Mouse (Mus musculus): Measurements from ENCODE around the gene Npas2. TPM values are rescaled to one million over a fixed set of nuclear protein-coding genes. Genes with fewer than 3 reads are reported as not detected.

Gene Npas2
- polyA plus RNA-seq, 1 experiment from 2014 or later = 0.73 TPM

GRCm38 (mm10) chr1:39400173-39400572 lies 206.6 kb downstream of the Npas2 start:
- Histone ChIP-seq H3K36me3 (peaks cover 5% of the 10 kb centered on the region), H3K9ac (no peak overlapping the region), H3K27ac (no peak overlapping the region), H3K4me1 (0 out of 2 replicates have a peak, but pooled peaks cover 3% of the 10 kb centered on the region), H3K27me3 (no peaks in the 10 kb centered on the region), H3K4me2 (no peak overlapping the region), H3K9me3 (peaks cover 6% of the 10 kb centered on the region; the same call in 1 of the 2 replicates), H3K4me3 (no peak overlapping the region)
- WGBS = 92% methylated on average over 3 of the region's 3 CpGs
- no peak for ATAC-seq (ENCODE audit: insufficient number of reproducible peaks, insufficient read depth, low FRiP score, low TSS enrichment, low read depth)

DNA sequence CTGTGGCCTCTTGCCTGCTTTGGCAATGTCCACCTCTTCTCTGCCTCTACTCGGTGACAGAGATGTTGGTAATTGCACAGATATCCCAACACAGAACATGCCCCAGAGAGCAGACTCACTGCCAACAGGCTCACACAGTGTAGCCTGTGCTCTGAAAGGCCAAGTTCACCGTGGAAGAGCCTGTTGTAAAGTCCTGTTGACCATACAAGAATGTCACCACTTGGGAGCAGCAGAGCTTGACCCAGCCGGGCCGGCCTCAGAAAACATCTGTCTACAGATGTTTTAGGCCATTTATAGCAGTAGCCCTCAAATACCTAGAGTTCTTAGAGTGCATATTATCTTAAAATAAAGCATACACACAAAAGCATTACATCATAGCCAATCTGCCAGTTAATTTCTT lies 213.6 kb downstream of the Npas2 start:
- no peak for ATAC-seq (ENCODE audit: insufficient number of reproducible peaks, insufficient read depth, low FRiP score, low TSS enrichment, low read depth)
- no peaks in the 10 kb centered on the region for H3K9me3 ChIP-seq
- no peak overlapping the region for H3K4me3 ChIP-seq
- no peak overlapping the region for H3K4me2 ChIP-seq
- no peaks in the 10 kb centered on the region for H3K27me3 ChIP-seq
- 82% methylated on average over 4 of the region's 4 CpGs for WGBS
- H3K36me3 ChIP-seq = no peaks in the 10 kb centered on the region
- H3K27ac ChIP-seq = no peak overlapping the region
- H3K4me1 ChIP-seq = no peaks in the 10 kb centered on the region
- H3K9ac ChIP-seq = no peak overlapping the region

GRCm38 (mm10) chr1:39408123-39408522 lies 214.6 kb downstream of the Npas2 start:
- H3K27me3 ChIP-seq = no peaks in the 10 kb centered on the region
- no peaks in the 10 kb centered on the region for H3K9me3 ChIP-seq
- no peaks in the 10 kb centered on the region for H3K36me3 ChIP-seq
- no peaks in the 10 kb centered on the region for H3K4me1 ChIP-seq
- no peak overlapping the region for H3K9ac ChIP-seq
- H3K27ac ChIP-seq = no peak overlapping the region
- ATAC-seq (ENCODE audit: insufficient number of reproducible peaks, insufficient read depth, low FRiP score, low TSS enrichment, low read depth) = no peak
- no peak overlapping the region for H3K4me2 ChIP-seq
- WGBS = 88% methylated on average over 6 of the region's 6 CpGs
- H3K4me3 ChIP-seq = no peak overlapping the region

DNA sequence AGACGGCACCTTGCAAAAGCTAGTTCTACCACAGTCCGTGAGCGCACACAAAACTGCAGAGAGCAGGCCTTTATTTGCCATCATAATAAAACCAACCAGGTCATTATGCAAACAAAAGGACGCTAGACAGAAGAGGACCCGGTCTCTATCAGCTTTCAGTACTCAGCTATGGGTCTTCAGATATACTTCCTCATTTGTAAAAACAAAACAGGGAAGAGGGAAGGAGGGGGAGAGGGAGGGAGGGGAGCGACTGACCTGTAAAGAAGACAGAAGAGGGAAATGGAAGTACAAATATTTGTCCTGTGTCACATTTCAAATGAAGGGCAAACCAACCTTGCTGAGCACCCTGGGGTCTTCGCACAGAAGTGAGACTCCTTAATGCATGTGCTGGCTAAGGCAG lies 215.1 kb downstream of the Npas2 start:
- Histone ChIP-seq H3K9me3 (no peaks in the 10 kb centered on the region), H3K4me1 (no peaks in the 10 kb centered on the region), H3K9ac (no peak overlapping the region), H3K4me2 (no peak overlapping the region), H3K36me3 (no peaks in the 10 kb centered on the region), H3K4me3 (no peak overlapping the region), H3K27ac (no peak overlapping the region), H3K27me3 (no peaks in the 10 kb centered on the region)
- 81% methylated on average over 7 of the region's 7 CpGs for WGBS
- no peak for ATAC-seq (ENCODE audit: insufficient number of reproducible peaks, insufficient read depth, low FRiP score, low TSS enrichment, low read depth)

- Histone ChIP-seq H3K4me1 (no peaks in the 10 kb centered on the region), H3K9ac (no peak overlapping the region), H3K4me2 (no peak overlapping the region), H3K27me3 (no peaks in the 10 kb centered on the region), H3K9me3 (no peaks in the 10 kb centered on the region; the same call in 1 of the 2 replicates), H3K27ac (no peak overlapping the region), H3K36me3 (no peaks in the 10 kb centered on the region), H3K4me3 (no peak overlapping the region)
- no peak for ATAC-seq (ENCODE audit: insufficient number of reproducible peaks, insufficient read depth, low FRiP score, low TSS enrichment, low read depth)
- WGBS = 69% methylated on average over 19 of the region's 19 CpGs
These were observed 216.7 kb downstream of the Npas2 start for GRCm38 (mm10) chr1:39410085-39410821.

Small RNA genes within 50 kb of the gene (microRNA-seq; reads per million reads assigned to microRNA genes)
- not detected for gene Mir6349

Other genes with a start within 250 kb of the Npas2 start
- gene Pdcl3, start 208.1 kb upstream of the Npas2 start, polyA plus RNA-seq (2015; fragmentation: Nextera tagmentation; extraction: Ambion mirVana) = 173 and 175 TPM in 2 replicates
- 583 and 635 TPM in 2 replicates for gene Rpl31, start 174.1 kb downstream of the Npas2 start, polyA plus RNA-seq (2015; fragmentation: Nextera tagmentation; extraction: Ambion mirVana)